Mouse (Mus musculus): Measurements from ENCODE around the gene Platr17. TPM values are rescaled to one million over a fixed set of nuclear protein-coding genes. Genes with fewer than 3 reads are reported as not detected.

Platr17 gene
- 0.48 TPM for polyA plus RNA-seq (2014; fragmentation: Illumina TruSeq; extraction: RNeasy Lipid Tissue Mini Kit (QIAGEN cat#74804); ENCODE audit: low read depth, low replicate concordance)

DNA sequence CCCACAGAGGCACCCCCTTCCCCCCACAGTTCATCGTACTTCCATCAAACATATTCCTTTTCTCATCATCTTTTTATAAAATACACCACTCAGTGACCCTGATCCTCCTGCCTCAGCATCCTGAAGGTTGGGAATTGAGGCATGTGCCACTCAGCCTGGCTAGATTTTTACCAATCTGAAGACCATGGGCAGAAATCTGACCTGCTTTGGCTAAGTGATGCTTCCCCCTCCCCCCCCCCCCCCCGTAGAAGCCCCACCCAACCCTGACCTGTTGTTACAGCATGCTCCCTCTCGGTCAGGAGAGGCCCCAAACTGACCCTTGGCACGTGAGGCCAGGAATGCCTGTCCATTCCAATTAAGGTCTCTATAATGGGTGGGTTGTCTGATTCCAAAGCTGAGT, at the start of gene Platr17:
Gene Platr17 (plus strand): TSS at position 301 of the 400 bp plus-strand sequence.

DNA sequence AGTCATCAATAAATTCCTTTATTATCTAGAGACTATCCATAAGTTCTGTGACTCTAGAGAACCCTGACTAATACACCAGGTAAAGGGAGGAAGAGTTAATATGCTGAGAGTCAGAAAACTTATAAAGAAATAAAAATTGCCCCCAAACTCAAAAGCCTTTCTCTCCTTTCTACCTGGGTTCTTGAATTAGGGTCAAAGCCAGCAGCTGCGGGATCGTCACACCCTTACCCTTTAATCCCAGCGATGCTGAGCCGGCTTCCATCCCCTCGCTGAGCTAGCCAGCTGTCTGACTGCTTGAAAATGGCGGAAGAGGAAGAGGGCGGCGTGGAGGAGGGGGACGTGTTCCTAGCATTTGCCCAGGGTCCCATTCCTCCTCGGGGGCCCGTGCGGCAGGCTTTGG, 31.4 kb upstream of the Platr17 start, which contains the start of gene Gm7029:
Gene Gm7029 (plus strand): TSS at position 301 of the 400 bp plus-strand sequence.

DNA sequence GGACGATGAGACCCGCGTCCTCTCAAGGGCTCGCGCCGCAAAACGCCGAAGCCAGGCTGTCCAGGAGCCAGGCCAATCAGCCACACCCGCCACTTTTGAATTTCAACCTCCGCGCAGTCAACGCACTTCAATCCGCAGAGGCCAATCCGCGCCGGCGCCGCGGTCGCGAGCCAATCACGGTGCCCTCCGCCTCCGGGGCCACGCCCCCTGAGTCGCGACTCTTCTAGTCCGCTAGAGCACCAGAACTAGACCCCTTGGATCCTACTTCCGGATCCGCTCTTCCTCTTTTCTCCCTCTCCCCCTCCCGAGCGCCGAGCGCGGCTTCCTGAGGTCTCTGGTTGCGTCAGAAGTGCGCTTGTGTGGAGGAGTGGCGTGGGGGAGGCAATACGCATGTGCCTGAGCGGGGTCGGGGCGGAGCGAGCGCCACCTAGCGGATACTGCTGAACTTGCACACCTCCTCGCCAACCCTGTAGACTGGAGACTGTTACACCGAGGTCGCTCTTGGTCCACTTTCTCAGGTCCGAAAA, 14.3 kb upstream of the Platr17 start, which contains the start of gene Kifc1:
Gene Kifc1 (minus strand): TSS at position 129 of the 527 bp plus-strand sequence.

DNA sequence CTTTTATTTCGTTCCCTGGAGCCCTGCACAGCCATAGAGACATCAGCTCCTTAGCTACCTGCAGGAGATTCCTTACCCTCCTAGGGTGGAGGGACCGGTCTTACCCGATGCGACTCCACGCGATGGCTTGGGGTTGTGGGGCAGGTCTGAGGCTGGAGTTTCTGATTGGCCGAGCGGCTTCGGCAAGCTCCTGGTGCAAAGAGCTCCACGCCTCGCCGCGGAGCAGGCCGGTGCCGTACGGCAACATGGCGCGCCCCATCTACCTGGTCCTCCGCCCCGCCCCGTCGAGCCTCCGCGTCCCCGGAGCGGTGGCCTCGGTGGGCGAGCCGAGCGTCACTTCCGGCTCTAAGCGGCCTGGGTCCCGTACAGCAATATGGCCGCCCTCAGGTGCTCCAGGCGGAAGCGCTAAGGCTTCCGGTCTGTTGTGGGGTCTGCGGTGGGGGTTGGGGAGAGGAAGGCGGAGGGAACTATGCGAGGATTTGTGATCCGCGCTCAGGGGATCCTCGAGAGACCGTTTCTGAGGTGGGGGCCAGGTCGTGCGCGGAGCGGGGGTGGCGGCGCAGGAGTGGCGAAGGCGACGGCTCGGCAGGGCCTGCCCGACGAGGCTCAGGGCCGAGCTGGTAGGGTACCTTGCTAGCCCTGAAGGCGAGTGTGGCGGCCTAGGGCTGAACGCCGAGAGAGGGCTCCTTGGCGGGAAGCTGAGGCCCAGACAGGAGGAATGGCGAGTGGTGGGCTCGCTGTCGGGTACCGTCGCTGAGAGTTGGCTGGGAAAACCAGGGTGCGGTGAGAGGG, 4.3 kb downstream of the Platr17 start, which contains the start of gene Daxx:
Gene Daxx (plus strand): TSS at position 338 of the 792 bp plus-strand sequence.

DNA sequence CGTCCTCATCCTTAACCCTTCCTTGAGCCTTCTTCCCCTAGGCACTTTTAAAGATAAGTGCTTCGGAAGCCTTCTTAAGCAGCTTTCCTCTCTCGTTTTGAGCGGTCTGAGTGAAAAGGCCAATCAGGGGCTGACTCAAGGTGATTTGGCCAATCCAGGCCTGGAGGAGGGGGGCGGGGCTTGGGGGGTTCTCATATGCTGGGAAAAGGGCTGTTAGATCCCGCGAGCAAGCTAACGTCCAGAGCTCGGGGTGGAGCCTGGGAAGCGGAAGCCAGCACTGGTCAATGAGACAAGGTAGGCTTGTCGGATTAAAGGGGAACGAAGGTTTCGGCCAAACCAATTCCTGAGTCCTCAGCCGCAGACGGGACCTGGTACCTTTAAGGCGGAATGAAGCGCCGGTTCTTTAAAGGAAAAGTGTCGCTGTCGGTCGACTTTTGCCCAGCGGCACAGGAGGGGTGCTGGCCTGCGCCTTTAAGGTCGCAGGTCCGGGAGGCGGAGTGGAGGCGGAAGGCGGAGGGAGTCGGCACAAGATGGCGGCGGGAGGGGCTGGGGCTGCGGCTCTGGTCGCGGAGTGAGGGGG, 10.8 kb downstream of the Platr17 start, which contains the start of the genes Tapbp and Zbtb22:
Gene Tapbp (plus strand): TSS at position 229 of the 580 bp plus-strand sequence.
Gene Zbtb22 (plus strand): TSS at position 234 of the 580 bp plus-strand sequence.

DNA sequence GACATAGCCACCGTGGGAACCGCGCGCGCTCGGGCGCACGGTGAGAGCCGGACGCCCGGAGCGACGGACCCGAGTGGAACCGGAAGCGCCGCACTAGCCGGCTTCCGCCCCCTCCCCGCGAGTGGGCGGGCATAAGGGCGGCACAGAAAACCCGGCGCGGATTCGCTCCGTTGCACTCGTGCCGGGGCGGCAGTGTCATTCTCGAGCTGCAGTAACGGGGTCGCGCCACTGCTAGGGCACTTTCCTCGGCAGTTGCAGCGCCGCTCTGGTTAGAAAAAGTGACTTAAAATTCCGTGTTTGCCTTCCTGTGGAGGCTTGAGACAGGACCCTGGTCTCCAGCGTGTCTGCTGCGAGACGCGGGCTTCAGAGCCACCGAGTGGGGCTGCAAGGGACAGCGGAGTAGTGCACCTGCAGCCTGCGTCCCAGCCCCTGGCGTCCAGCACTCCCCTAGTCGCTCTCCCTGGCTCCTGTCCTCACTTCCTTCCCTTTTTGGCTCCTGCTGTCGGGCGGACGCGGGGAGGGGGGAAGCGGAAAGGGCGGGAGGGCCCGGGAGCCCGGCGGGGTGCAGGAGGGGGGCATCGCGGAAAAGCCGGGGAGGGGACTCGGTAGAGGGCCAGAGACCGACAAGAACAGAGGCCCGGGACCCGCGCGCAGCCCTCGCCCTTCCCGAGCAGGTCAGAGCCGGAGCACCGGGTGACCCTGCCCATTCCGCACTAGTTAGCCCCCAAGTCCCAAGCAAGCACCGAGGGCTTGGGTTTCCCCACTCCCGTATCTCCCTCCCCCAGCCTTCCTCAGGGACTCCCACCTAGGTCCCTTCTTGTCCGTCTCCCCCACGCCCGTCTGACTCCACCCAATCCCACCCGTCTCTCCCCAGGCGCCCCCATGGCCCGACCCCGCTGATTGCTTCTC, 24.7 kb downstream of the Platr17 start, which contains the start of gene Rgl2:
Gene Rgl2 (plus strand): TSS at position 173 of the 909 bp plus-strand sequence.

DNA sequence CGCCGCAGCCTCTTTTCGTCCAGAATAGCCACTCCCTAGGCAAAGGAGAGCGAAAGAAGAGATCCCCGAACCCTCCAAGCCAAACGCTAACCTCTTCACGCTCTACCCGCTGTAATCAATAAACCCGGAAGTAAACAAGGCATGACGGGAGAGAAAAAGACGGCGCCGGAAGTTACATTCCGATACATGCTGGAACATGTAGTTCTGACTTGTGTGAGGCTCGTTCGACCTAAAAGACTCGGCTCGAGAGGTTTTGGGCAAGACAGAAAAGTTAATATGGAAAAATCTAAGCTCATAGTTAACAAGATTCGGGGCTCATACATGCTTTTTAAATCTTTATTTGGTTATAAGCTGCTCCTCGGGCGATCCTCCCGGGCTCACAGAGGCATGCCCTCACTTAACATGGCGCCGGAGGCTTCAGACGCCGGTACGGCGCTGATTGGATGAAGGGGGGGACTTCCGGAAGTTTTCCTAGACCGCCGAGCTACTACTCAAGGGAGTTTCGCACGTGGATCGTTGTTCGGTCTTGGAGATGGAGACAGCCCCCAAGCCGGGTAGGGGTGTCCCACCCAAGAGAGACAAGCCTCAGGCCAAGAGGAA, 35.4 kb downstream of the Platr17 start, which contains the start of the genes Pfdn6 and Wdr46:
Gene Pfdn6 (minus strand): TSS at position 138 of the 600 bp plus-strand sequence.
Gene Wdr46 (plus strand): TSS at position 455 of the 600 bp plus-strand sequence.

DNA sequence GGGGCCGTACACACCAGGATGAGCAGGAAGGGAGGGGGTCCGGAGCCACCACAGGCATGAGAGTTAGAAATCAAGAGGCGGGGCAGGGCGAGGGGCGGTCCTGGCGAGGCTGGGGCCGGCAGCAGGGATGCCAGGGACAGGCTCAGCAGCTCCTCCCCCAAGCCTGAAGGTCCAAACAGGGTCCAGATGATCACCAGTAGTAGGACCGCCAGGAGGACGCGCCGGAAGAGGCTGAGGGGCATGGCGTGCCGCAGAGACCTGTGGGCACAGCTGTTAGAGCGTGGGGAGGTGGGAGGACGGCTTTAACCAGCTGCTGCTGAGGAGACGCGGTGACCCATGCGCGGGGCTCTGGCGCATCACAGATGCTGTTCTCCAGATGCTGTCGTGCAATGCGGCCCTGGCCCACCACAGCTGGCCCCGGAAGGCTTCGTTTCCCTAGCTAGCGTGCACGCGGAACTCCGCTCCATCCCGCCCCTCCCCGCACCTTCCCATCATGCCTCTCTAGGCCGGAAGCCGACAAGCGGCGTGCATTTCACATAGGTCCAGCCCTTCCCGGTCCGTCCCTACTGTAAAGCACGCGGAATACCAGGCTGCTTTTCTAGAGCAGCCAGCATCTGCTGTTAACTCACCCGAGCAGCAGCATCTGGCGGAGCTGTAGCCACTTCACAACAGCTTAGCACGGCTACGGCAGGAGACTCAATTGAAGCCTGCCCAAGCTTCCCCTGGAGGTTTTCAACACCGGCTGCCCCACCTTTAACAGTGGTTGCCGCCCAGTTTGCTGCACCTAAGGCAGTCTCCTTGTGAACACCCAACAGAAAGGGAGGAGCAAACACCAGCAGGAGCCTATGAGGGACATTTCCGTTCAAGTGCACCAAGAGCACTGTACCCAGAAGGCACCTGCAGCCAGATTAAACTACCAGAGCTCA, 46.3 kb downstream of the Platr17 start, which contains the start of gene B3galt4:
Gene B3galt4 (minus strand): TSS at position 468 of the 926 bp plus-strand sequence.

DNA sequence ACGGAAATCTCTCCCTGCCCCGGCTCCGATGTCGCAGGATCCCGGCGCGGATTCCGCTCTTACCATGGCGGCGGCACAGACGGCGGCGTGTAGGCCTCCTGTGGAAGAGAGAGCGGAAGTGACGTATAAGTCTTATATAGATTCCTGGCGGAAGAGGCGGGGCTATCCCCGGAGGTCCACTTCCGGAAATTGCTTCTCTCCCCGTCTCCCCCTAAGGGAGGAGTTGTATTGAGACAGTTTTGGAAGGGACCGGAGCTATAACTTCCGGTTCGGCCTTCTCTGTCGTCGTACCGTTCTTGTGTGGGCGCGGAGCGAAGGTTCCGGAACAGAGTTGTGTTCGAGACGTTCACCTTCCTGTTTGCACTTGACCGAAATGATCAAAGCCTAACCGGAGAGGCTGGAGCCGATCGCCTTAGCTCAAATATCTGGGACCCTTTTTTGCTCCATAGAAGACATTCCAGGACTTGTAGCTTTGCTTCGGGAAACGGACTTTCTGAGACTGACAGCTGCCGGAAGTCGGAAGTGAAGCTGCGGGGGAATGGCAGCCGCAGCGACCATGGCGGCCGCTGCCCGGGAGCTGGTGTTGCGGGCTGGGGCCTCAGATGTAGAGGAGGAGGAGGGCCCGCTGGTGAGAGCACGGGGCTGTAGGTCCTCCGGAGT, 50.8 kb downstream of the Platr17 start, which contains the start of the genes Vps52 and Rps18:
Gene Vps52 (plus strand): TSS at position 258 of the 660 bp plus-strand sequence.
Gene Rps18 (minus strand): TSS at position 447 of the 660 bp plus-strand sequence.

Other genes starting within 250 kb of the Platr17 start
- 275 TPM for gene Hnrnpm, start 218.3 kb upstream of the Platr17 start, polyA plus RNA-seq (2014; fragmentation: Illumina TruSeq; extraction: RNeasy Lipid Tissue Mini Kit (QIAGEN cat#74804); ENCODE audit: low read depth, low replicate concordance)
- 17.2 TPM for gene March2, start 186.5 kb upstream of the Platr17 start, polyA plus RNA-seq (2014; fragmentation: Illumina TruSeq; extraction: RNeasy Lipid Tissue Mini Kit (QIAGEN cat#74804); ENCODE audit: low read depth, low replicate concordance)
- 8.2 TPM for gene Rab11b, start 144.6 kb upstream of the Platr17 start, polyA plus RNA-seq (2014; fragmentation: Illumina TruSeq; extraction: RNeasy Lipid Tissue Mini Kit (QIAGEN cat#74804); ENCODE audit: low read depth, low replicate concordance)
- gene Angptl4, start 123.3 kb upstream of the Platr17 start, polyA plus RNA-seq (2014; fragmentation: Illumina TruSeq; extraction: RNeasy Lipid Tissue Mini Kit (QIAGEN cat#74804); ENCODE audit: low read depth, low replicate concordance): 0.36 TPM
- gene Kank3, start 94.6 kb upstream of the Platr17 start, polyA plus RNA-seq (2014; fragmentation: Illumina TruSeq; extraction: RNeasy Lipid Tissue Mini Kit (QIAGEN cat#74804); ENCODE audit: low read depth, low replicate concordance): 15.3 TPM
- 54.7 TPM for gene Rps28, start 80.6 kb upstream of the Platr17 start, polyA plus RNA-seq (2014; fragmentation: Illumina TruSeq; extraction: RNeasy Lipid Tissue Mini Kit (QIAGEN cat#74804); ENCODE audit: low read depth, low replicate concordance)
- 19.3 TPM for gene Ndufa7, start 80.6 kb upstream of the Platr17 start, polyA plus RNA-seq (2014; fragmentation: Illumina TruSeq; extraction: RNeasy Lipid Tissue Mini Kit (QIAGEN cat#74804); ENCODE audit: low read depth, low replicate concordance)
- gene Cd320, start 62.0 kb upstream of the Platr17 start, polyA plus RNA-seq (2014; fragmentation: Illumina TruSeq; extraction: RNeasy Lipid Tissue Mini Kit (QIAGEN cat#74804); ENCODE audit: low read depth, low replicate concordance): 36.7 TPM
- gene Gm7029, start 31.3 kb upstream of the Platr17 start, polyA plus RNA-seq (2014; fragmentation: Illumina TruSeq; extraction: RNeasy Lipid Tissue Mini Kit (QIAGEN cat#74804); ENCODE audit: low read depth, low replicate concordance): not detected
- gene Kifc1, start 14.5 kb upstream of the Platr17 start, polyA plus RNA-seq (2014; fragmentation: Illumina TruSeq; extraction: RNeasy Lipid Tissue Mini Kit (QIAGEN cat#74804); ENCODE audit: low read depth, low replicate concordance): 3.2 TPM
- gene Daxx, start 4.3 kb downstream of the Platr17 start, polyA plus RNA-seq (2014; fragmentation: Illumina TruSeq; extraction: RNeasy Lipid Tissue Mini Kit (QIAGEN cat#74804); ENCODE audit: low read depth, low replicate concordance): 31.5 TPM
- 25.5 TPM for gene Tapbp, start 10.8 kb downstream of the Platr17 start, polyA plus RNA-seq (2014; fragmentation: Illumina TruSeq; extraction: RNeasy Lipid Tissue Mini Kit (QIAGEN cat#74804); ENCODE audit: low read depth, low replicate concordance)
- 3.0 TPM for gene Zbtb22, start 10.8 kb downstream of the Platr17 start, polyA plus RNA-seq (2014; fragmentation: Illumina TruSeq; extraction: RNeasy Lipid Tissue Mini Kit (QIAGEN cat#74804); ENCODE audit: low read depth, low replicate concordance)
- gene Rgl2, start 24.4 kb downstream of the Platr17 start, polyA plus RNA-seq (2014; fragmentation: Illumina TruSeq; extraction: RNeasy Lipid Tissue Mini Kit (QIAGEN cat#74804); ENCODE audit: low read depth, low replicate concordance): 6.7 TPM
- gene Pfdn6, start 35.2 kb downstream of the Platr17 start, polyA plus RNA-seq (2014; fragmentation: Illumina TruSeq; extraction: RNeasy Lipid Tissue Mini Kit (QIAGEN cat#74804); ENCODE audit: low read depth, low replicate concordance): 14.6 TPM
- gene Wdr46, start 35.5 kb downstream of the Platr17 start, polyA plus RNA-seq (2014; fragmentation: Illumina TruSeq; extraction: RNeasy Lipid Tissue Mini Kit (QIAGEN cat#74804); ENCODE audit: low read depth, low replicate concordance): 1.1 TPM
- gene B3galt4, start 46.4 kb downstream of the Platr17 start, polyA plus RNA-seq (2014; fragmentation: Illumina TruSeq; extraction: RNeasy Lipid Tissue Mini Kit (QIAGEN cat#74804); ENCODE audit: low read depth, low replicate concordance): 0.25 TPM
- gene Vps52, start 50.7 kb downstream of the Platr17 start, polyA plus RNA-seq (2014; fragmentation: Illumina TruSeq; extraction: RNeasy Lipid Tissue Mini Kit (QIAGEN cat#74804); ENCODE audit: low read depth, low replicate concordance): 6.9 TPM
- gene Rps18, start 50.9 kb downstream of the Platr17 start, polyA plus RNA-seq (2014; fragmentation: Illumina TruSeq; extraction: RNeasy Lipid Tissue Mini Kit (QIAGEN cat#74804); ENCODE audit: low read depth, low replicate concordance): 19.7 TPM
- 48.0 TPM for gene H2-K1, start 95.2 kb downstream of the Platr17 start, polyA plus RNA-seq (2014; fragmentation: Illumina TruSeq; extraction: RNeasy Lipid Tissue Mini Kit (QIAGEN cat#74804); ENCODE audit: low read depth, low replicate concordance)
- 1.3 TPM for gene Ring1, start 119.5 kb downstream of the Platr17 start, polyA plus RNA-seq (2014; fragmentation: Illumina TruSeq; extraction: RNeasy Lipid Tissue Mini Kit (QIAGEN cat#74804); ENCODE audit: low read depth, low replicate concordance)
- gene H2-Ke6, start 122.9 kb downstream of the Platr17 start, polyA plus RNA-seq (2014; fragmentation: Illumina TruSeq; extraction: RNeasy Lipid Tissue Mini Kit (QIAGEN cat#74804); ENCODE audit: low read depth, low replicate concordance): 2.2 TPM
- gene Slc39a7, start 126.5 kb downstream of the Platr17 start, polyA plus RNA-seq (2014; fragmentation: Illumina TruSeq; extraction: RNeasy Lipid Tissue Mini Kit (QIAGEN cat#74804); ENCODE audit: low read depth, low replicate concordance): 0.11 TPM
- gene Rxrb, start 126.7 kb downstream of the Platr17 start, polyA plus RNA-seq (2014; fragmentation: Illumina TruSeq; extraction: RNeasy Lipid Tissue Mini Kit (QIAGEN cat#74804); ENCODE audit: low read depth, low replicate concordance): 0.55 TPM
- 0.07 TPM for gene Col11a2, start 134.3 kb downstream of the Platr17 start, polyA plus RNA-seq (2014; fragmentation: Illumina TruSeq; extraction: RNeasy Lipid Tissue Mini Kit (QIAGEN cat#74804); ENCODE audit: low read depth, low replicate concordance)
- gene H2-Oa, start 187.2 kb downstream of the Platr17 start, polyA plus RNA-seq (2014; fragmentation: Illumina TruSeq; extraction: RNeasy Lipid Tissue Mini Kit (QIAGEN cat#74804); ENCODE audit: low read depth, low replicate concordance): not detected
- 1.9 TPM for gene H2-DMa, start 214.4 kb downstream of the Platr17 start, polyA plus RNA-seq (2014; fragmentation: Illumina TruSeq; extraction: RNeasy Lipid Tissue Mini Kit (QIAGEN cat#74804); ENCODE audit: low read depth, low replicate concordance)
- 414 TPM for gene Brd2, start 217.5 kb downstream of the Platr17 start, polyA plus RNA-seq (2014; fragmentation: Illumina TruSeq; extraction: RNeasy Lipid Tissue Mini Kit (QIAGEN cat#74804); ENCODE audit: low read depth, low replicate concordance)
- gene H2-DMb2, start 238.2 kb downstream of the Platr17 start, polyA plus RNA-seq (2014; fragmentation: Illumina TruSeq; extraction: RNeasy Lipid Tissue Mini Kit (QIAGEN cat#74804); ENCODE audit: low read depth, low replicate concordance): not detected
- 4.0 TPM for gene H2-DMb1, start 247.9 kb downstream of the Platr17 start, polyA plus RNA-seq (2014; fragmentation: Illumina TruSeq; extraction: RNeasy Lipid Tissue Mini Kit (QIAGEN cat#74804); ENCODE audit: low read depth, low replicate concordance)